ENCODE assay signal across 8 mouse cellular contexts in genomic region chr3:96729403-96729784, GRCm38 (mm10). TPM values are rescaled to one million over a fixed set of nuclear protein-coding genes. Genes with fewer than 3 reads are reported as not detected.
DNase-seq lines count a peak whose midpoint lies in the region; ATAC-seq and TF ChIP-seq lines count a peak whose summit lies in the region.

No protein-coding gene starts in this region.

- no peaks in the 10 kb centered on the region for H3K27me3 ChIP-seq in hindbrain, postnatal 0 days (ENCODE audit: insufficient read depth, low read length)
- no peaks in the 10 kb centered on the region for H3K27me3 ChIP-seq in hindbrain, embryonic 10.5 days (ENCODE audit: insufficient read depth, poor library complexity, severe bottlenecking)

- H3K36me3 ChIP-seq in hindbrain, postnatal 0 days (ENCODE audit: insufficient read depth, low read length), result no peaks in the 10 kb centered on the region
- H3K36me3 ChIP-seq in hindbrain, embryonic 10.5 days, result peaks cover 10% of the 10 kb centered on the region; the same call in 1 of the 2 replicates
- no peaks in the 10 kb centered on the region for H3K36me3 ChIP-seq in macrophage (ENCODE audit: inconsistent target)

- TF ChIP-seq CTCF in hindbrain, postnatal 0 days (IDR thresholded peaks at IDR 0.05; ENCODE audit: low read depth), result no peak

- no peak overlapping the region for H3K4me3 ChIP-seq in hindbrain, postnatal 0 days (ENCODE audit: low read length)
- H3K4me3 ChIP-seq in hindbrain, embryonic 10.5 days, result no peak overlapping the region
- peak overlapping the region; percentile 97 for H3K4me3 ChIP-seq in macrophage (ENCODE audit: inconsistent target)

- peak overlapping the region; percentile 69; the same call in 1 of the 2 replicates for H3K4me2 ChIP-seq in hindbrain, postnatal 0 days (ENCODE audit: low read depth, low read length)

- no peak for DNase-seq in hindbrain, postnatal 0 days (ENCODE audit: low spot score)
- DNase-seq in hindbrain, embryonic 10.5 days (ENCODE audit: low spot score), result no peak
- peak; percentile 64 for DNase-seq in CD4-positive helper T cell, adult 2 months (ENCODE audit: low read depth, low spot score)
- DNase-seq in right cerebral cortex, postnatal 25 days, result no peak
- no peak for DNase-seq in cerebellum, adult 8-10 months
- no peak for DNase-seq in spleen, postnatal 10 days (ENCODE audit: low spot score in 2 of 2)

- H3K79me2 ChIP-seq in macrophage (ENCODE audit: inconsistent target), result peaks cover 96% of the 10 kb centered on the region

- ATAC-seq in hindbrain, postnatal 0 days, result no peak
- peak; percentile 46; the same call in 1 of the 2 replicates for ATAC-seq in common myeloid progenitor, adult 5-6 weeks (replicated peaks; ENCODE audit: low read depth, poor library complexity, severe bottlenecking)

- WGBS in hindbrain, postnatal 0 days, result 71% methylated on average over 3 of the region's 3 CpGs
- 76% methylated on average over 3 of the region's 3 CpGs for WGBS in hindbrain, embryonic 10.5 days
- WGBS in macrophage (ENCODE audit: missing documents), result 52% methylated on average over 3 of the region's 3 CpGs

- no peak overlapping the region for H3K9ac ChIP-seq in hindbrain, postnatal 0 days (replicated peaks; ENCODE audit: low read length)

- peaks cover 10% of the 10 kb centered on the region; the same call in 1 of the 2 replicates for H3K4me1 ChIP-seq in hindbrain, postnatal 0 days (ENCODE audit: insufficient read depth, low read length)
- H3K4me1 ChIP-seq in hindbrain, embryonic 10.5 days (replicated peaks), result peaks cover 35% of the 10 kb centered on the region

- H3K9me3 ChIP-seq in hindbrain, postnatal 0 days (ENCODE audit: low read length), result no peaks in the 10 kb centered on the region
- no peaks in the 10 kb centered on the region for H3K9me3 ChIP-seq in hindbrain, embryonic 10.5 days

- H3K27ac ChIP-seq in hindbrain, postnatal 0 days, result no peak overlapping the region
- H3K27ac ChIP-seq in hindbrain, embryonic 10.5 days, result no peak overlapping the region
- H3K27ac ChIP-seq in macrophage, result peak overlapping the region; percentile 91; the same call in 1 of the 2 replicates

RNA-seq across cellular contexts. Expression of gene Rnf115, which starts 1.9 kb away (rescaled TPM):
- 47.9 and 53.8 TPM in 2 replicates for total RNA-seq in hindbrain, postnatal 0 days (2014; rRNA removed)
- polyA plus RNA-seq in hindbrain, postnatal 0 days (2015; fragmentation: Nextera tagmentation; extraction: Ambion mirVana), result 76.6 and 81.2 TPM in 2 replicates
- polyA plus RNA-seq in hindbrain, embryonic 10.5 days (2016; fragmentation: Nextera tagmentation; extraction: Ambion mirVana), result 63.8 and 64.2 TPM in 2 replicates
- 56.2 and 69.8 TPM in 2 replicates for total RNA-seq in common myeloid progenitor, adult 5-6 weeks (2017)
- 10 to 100 TPM; 20.1 to 86.9 (median 44.5) TPM for total RNA-seq in macrophage (2018; cell fraction: chromatin; rRNA removed)
- 100 to 1,000 TPM in 11 of 26 experiments, 10 to 100 TPM in 15; 73.2 to 117 (median 92.3) TPM for total RNA-seq in macrophage (2018; cell fraction: cytosol; rRNA removed)
- 100 to 1,000 TPM in 1 of 26 experiments, 10 to 100 TPM in 25; 41.2 to 111 (median 55.1) TPM for total RNA-seq in macrophage (2018; cell fraction: nucleus; rRNA removed)
- 72.8 to 94.2 TPM (median 85.6 TPM) in 3 replicates for polyA plus RNA-seq in macrophage (2018)

RNA-seq across cellular contexts. Expression of gene Polr3c, which starts 2.0 kb away (rescaled TPM):
- 10.9 and 11.7 TPM in 2 replicates for total RNA-seq in hindbrain, postnatal 0 days (2014; rRNA removed)
- polyA plus RNA-seq in hindbrain, postnatal 0 days (2015; fragmentation: Nextera tagmentation; extraction: Ambion mirVana), result 26.3 and 29.1 TPM in 2 replicates
- polyA plus RNA-seq in hindbrain, embryonic 10.5 days (2016; fragmentation: Nextera tagmentation; extraction: Ambion mirVana), result 44.4 and 45.3 TPM in 2 replicates
- total RNA-seq in common myeloid progenitor, adult 5-6 weeks (2017), result 19.8 and 25.8 TPM in 2 replicates
- total RNA-seq in macrophage (2018; cell fraction: chromatin; rRNA removed), result 100 to 1,000 TPM in 3 of 26 experiments, 10 to 100 TPM in 23; 37.0 to 166 (median 81.2) TPM
- 10 to 100 TPM; 22.4 to 52.3 (median 39.1) TPM for total RNA-seq in macrophage (2018; cell fraction: cytosol; rRNA removed)
- total RNA-seq in macrophage (2018; cell fraction: nucleus; rRNA removed), result 100 to 1,000 TPM in 1 of 26 experiments, 10 to 100 TPM in 25; 34.1 to 161 (median 53.5) TPM
- 25.2 to 36.6 TPM (median 28.8 TPM) in 3 replicates for polyA plus RNA-seq in macrophage (2018)

RNA-seq across cellular contexts. Expression of gene Nudt17, which starts 21.0 kb away (rescaled TPM):
- total RNA-seq in hindbrain, postnatal 0 days (2014; rRNA removed), result 13.0 and 13.4 TPM in 2 replicates
- polyA plus RNA-seq in hindbrain, postnatal 0 days (2015; fragmentation: Nextera tagmentation; extraction: Ambion mirVana), result 17.6 and 17.8 TPM in 2 replicates
- 17.1 and 19.4 TPM in 2 replicates for polyA plus RNA-seq in hindbrain, embryonic 10.5 days (2016; fragmentation: Nextera tagmentation; extraction: Ambion mirVana)
- 0.15 TPM in 1 of 2 replicates, not detected in the other for total RNA-seq in common myeloid progenitor, adult 5-6 weeks (2017)
- 10 to 100 TPM in 3 of 26 experiments, 1 to 10 TPM in 10, under 1 TPM in 8, not detected in 5; 0.58 to 79.2 (median 1.6) TPM for total RNA-seq in macrophage (2018; cell fraction: chromatin; rRNA removed)
- 1 to 10 TPM in 2 of 26 experiments, under 1 TPM in 23, not detected in 1; 0.14 to 3.4 (median 0.35) TPM for total RNA-seq in macrophage (2018; cell fraction: cytosol; rRNA removed)
- total RNA-seq in macrophage (2018; cell fraction: nucleus; rRNA removed), result 10 to 100 TPM in 2 of 26 experiments, 1 to 10 TPM in 15, under 1 TPM in 9; 0.51 to 71.5 (median 1.2) TPM
- polyA plus RNA-seq in macrophage (2018), result 0.20 TPM in 1 of 3 replicates, not detected in the others

RNA-seq across cellular contexts. Expression of gene Pias3, which starts 33.2 kb away (rescaled TPM):
- 37.5 and 46.1 TPM in 2 replicates for total RNA-seq in hindbrain, postnatal 0 days (2014; rRNA removed)
- polyA plus RNA-seq in hindbrain, postnatal 0 days (2015; fragmentation: Nextera tagmentation; extraction: Ambion mirVana), result 41.3 and 44.3 TPM in 2 replicates
- 46.2 and 48.3 TPM in 2 replicates for polyA plus RNA-seq in hindbrain, embryonic 10.5 days (2016; fragmentation: Nextera tagmentation; extraction: Ambion mirVana)
- total RNA-seq in common myeloid progenitor, adult 5-6 weeks (2017), result 4.7 and 6.2 TPM in 2 replicates
- total RNA-seq in macrophage (2018; cell fraction: chromatin; rRNA removed), result 10 to 100 TPM; 10.7 to 96.0 (median 49.5) TPM
- total RNA-seq in macrophage (2018; cell fraction: cytosol; rRNA removed), result 10 to 100 TPM in 18 of 26 experiments, 1 to 10 TPM in 8; 7.5 to 16.6 (median 12.2) TPM
- 10 to 100 TPM in 25 of 26 experiments, 1 to 10 TPM in 1; 8.5 to 76.7 (median 28.4) TPM for total RNA-seq in macrophage (2018; cell fraction: nucleus; rRNA removed)
- polyA plus RNA-seq in macrophage (2018), result 13.0 to 14.5 TPM (median 14.1 TPM) in 3 replicates

RNA-seq across cellular contexts. Expression of gene Ankrd35, which starts 59.5 kb away (rescaled TPM):
- total RNA-seq in hindbrain, postnatal 0 days (2014; rRNA removed), result 2.1 and 6.4 TPM in 2 replicates
- polyA plus RNA-seq in hindbrain, postnatal 0 days (2015; fragmentation: Nextera tagmentation; extraction: Ambion mirVana), result 2.8 and 3.0 TPM in 2 replicates
- 0.10 and 0.16 TPM in 2 replicates for polyA plus RNA-seq in hindbrain, embryonic 10.5 days (2016; fragmentation: Nextera tagmentation; extraction: Ambion mirVana)
- total RNA-seq in common myeloid progenitor, adult 5-6 weeks (2017), result not detected in 2 replicates
- 1 to 10 TPM in 5 of 26 experiments, under 1 TPM in 11, not detected in 10; 0.17 to 4.4 (median 0.39) TPM for total RNA-seq in macrophage (2018; cell fraction: chromatin; rRNA removed)
- total RNA-seq in macrophage (2018; cell fraction: cytosol; rRNA removed), result under 1 TPM in 12 of 26 experiments, not detected in 14; 0.03 to 0.48 (median 0.05) TPM
- 1 to 10 TPM in 4 of 26 experiments, under 1 TPM in 6, not detected in 16; 0.11 to 1.7 (median 0.52) TPM for total RNA-seq in macrophage (2018; cell fraction: nucleus; rRNA removed)
- 0.03 to 0.07 TPM in 2 of 3 replicates, not detected in the other for polyA plus RNA-seq in macrophage (2018)

Comparison
In these comparisons a context has a peak if more than half of its experiments do, and no peak if none do; other contexts are left out.
1. RNA of gene Nudt17, which starts 21.0 kb away (polyA plus RNA-seq): 17.1 to 19.4 TPM in hindbrain, embryonic 10.5 days and 17.6 to 17.8 TPM in hindbrain, postnatal 0 days; 0.20 TPM in macrophage; every median in the first group is over 10 times any median in the second.